Mouse (Mus musculus) ES-E14 (cell line): ENCODE measurements at regions not wholly inside any gene's neighbourhood (a gene's known extent, or its start where the extent isn't known, plus 50 kb on each side); places are given as distances from the start of the nearest gene placed in this dataset.

Experiments
- CHD2 ChIP-seq: IDR thresholded peaks from 2 replicates; pipeline ENCODE4 v1.6.1; 2014; ENCODE audit warnings: mild to moderate bottlenecking, low read depth, low read length, inconsistent platforms
- HCFC1 ChIP-seq: IDR thresholded peaks from 2 replicates; pipeline ENCODE4 v1.6.1; 2012; ENCODE audit warnings: low read length, inconsistent platforms, borderline replicate concordance; ENCODE audit not compliant: insufficient read depth
- MAFK ChIP-seq: IDR thresholded peaks from 2 replicates; pipeline ENCODE4 v1.6.1; 2014; ENCODE audit warnings: mild to moderate bottlenecking, low read depth, low read length, inconsistent platforms; ENCODE audit not compliant: insufficient read depth
- ZC3H11A ChIP-seq: IDR thresholded peaks from 2 replicates; pipeline ENCODE4 v1.6.1; 2012; ENCODE audit warnings: low read depth, mild to moderate bottlenecking, inconsistent platforms, low read length, borderline replicate concordance
- ZNF384 ChIP-seq: IDR thresholded peaks from 2 replicates; pipeline ENCODE4 v1.6.1; 2012; ENCODE audit warnings: low read depth, low read length, inconsistent platforms

DNA sequence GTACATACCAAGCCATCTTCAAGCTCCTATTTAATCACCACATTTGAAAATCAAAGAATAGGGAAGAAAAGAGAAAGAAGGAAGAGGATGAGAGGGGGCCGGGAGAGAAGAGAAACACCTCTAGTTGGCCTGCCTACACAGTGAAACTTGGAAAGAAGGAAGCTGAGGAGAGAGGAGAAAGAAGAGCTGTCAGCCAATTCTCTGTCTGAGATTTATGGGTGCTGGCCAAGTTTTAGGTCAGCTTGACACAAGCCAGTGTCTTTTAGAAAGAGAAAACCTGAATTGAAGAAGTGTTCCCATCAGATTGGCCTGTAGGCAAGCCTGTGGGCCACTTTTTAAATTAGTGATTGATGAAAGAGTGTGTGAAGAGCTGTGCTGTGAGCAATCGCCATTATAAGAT is 296.9 kb upstream of the Vmn1r3 start:
- no peak for TF ChIP-seq HCFC1
- TF ChIP-seq ZC3H11A: no peak
- TF ChIP-seq MAFK: no peak
- no peak for TF ChIP-seq ZNF384
- TF ChIP-seq CHD2: no peak
